Mouse (Mus musculus) T-helper 2 cell (primary cell): ENCODE measurements around the gene Evi5l.

Experiments used
- in situ Hi-C: fragments of 300-600 bp; cut with MboI, MseI; formaldehyde crosslinking; loops from one replicate; pipeline ENCODE4 v1.15.1; 2025; ENCODE audit warnings: high pct_unique_total_duplicates

Evi5l gene

DNA sequence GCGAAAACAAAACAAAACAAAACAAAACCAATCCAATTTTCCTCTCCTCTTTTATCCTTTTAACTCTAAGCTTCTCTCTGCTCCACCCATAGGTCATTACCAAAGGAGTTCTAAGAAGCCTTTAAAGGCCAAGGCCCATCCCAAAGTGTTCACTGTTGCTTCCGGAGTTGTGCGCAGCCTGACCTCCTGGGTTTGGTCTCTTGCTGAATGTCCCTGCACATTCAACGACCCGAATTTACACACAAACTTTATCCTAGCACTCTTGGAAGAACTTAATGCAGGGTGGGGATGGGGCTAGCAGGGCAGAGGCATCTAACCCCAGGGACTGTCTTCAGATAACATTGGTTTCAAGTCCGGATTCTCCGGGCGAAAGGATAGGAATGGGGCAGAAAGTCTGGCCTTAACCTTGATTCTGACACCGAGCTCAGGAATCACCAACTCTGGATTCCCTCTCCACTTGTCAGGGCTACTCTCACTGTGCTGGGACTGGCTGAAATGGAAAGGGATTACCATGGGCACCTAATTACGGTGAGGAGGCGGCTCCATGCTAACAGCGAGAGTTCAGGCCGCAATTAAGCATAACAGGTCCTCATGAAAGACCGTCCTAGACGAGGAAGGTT is 71.6 kb downstream of the Evi5l start:
- in situ Hi-C loops = no loop called here

DNA sequence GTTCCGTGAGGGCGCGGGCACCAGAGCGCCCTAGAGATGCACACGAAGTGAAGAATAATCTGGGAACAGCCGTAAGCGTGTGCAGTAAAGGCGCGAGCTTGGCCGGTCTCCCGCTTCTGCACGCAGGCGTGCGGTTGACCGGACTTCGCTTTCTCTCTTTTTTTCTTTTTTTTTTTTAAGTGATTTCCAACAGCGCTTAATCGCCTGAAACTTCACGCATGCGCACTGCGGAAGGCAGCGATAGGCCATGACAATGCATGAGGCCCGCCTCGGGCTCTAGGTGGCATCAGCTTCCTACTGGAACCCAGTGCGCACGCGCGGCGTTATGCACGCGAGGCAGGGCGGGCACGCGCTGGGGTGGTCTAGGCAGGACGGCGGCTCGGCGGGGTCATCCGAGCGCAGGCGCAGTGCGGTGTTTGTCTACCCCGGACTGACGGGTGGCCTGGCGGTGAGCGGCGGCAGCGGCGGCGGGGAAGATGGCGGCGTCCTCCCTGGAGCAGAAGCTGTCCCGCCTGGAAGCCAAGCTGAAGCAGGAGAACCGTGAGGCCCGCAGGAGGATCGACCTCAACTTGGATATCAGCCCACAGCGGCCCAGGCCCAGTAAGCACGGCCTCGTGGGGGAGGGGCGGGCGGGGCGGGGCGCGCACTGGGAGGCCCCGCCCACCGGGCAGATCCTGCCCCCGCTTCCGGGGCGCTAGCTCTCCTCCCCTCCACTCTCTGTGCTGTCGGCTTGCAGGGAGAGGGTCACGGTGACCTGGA is 72.2 kb downstream of the Evi5l start, which contains the start of the genes Map2k7 and Gm49320:
Map2k7 (plus strand) TSS at position 307 of the 759 bp plus-strand sequence.
Gm49320 (plus strand) TSS at position 432 of the 759 bp plus-strand sequence.
- in situ Hi-C loops = no loop called here

DNA sequence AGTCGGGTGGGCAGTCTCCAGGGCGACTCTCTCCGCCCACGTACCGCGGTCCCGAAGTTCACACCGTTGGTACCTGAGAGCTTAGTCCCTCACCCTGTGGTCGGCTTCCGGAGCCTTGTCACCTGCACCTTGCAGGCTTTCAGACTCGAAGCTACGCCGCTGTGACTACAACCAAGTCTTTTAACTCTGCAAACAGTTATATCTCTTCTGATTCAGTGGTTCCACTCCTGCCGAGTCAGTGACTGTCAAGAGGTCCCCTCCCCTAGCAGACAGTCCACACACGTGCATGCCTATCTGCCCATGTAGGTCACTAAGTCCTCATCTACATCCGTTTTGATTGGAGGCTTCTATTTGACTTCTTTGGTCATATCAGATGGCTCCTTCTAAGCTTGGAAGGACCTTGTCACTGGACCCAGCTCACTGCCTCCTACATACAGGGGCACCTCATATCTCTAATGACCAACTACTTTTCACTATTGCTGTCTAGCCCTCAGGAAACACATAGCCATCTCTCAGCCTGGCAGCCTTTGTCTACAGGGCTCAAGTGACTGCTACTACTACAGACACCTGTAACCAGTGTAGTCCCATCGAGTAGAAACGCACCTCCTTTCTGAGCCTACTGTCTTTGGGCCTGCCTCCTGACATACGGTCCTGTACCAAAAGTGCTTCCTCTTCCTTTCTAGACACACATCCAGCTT is 73.0 kb downstream of the Evi5l start:
- in situ Hi-C loops = no loop called here

DNA sequence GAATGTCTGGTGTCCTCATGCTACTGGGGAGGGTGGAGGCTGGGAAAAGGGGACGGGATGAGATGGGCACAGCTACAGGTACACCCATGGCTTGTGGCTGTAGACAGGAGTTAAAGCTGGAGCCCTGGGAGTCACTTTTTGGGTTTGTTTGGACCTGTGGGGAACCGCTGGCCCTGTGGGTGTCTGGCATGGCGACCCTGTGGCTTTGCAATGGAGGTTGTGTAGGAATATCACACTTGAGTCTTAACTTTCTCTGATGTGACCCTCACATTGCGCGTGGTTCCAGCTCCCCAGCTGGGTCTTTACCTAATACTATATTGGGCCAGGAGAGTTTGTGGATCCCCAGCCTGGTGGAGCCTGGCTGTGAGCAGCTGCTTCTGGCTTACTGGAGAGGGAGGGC is 78.7 kb downstream of the Evi5l start:
- in situ Hi-C loops = no loop called here

DNA sequence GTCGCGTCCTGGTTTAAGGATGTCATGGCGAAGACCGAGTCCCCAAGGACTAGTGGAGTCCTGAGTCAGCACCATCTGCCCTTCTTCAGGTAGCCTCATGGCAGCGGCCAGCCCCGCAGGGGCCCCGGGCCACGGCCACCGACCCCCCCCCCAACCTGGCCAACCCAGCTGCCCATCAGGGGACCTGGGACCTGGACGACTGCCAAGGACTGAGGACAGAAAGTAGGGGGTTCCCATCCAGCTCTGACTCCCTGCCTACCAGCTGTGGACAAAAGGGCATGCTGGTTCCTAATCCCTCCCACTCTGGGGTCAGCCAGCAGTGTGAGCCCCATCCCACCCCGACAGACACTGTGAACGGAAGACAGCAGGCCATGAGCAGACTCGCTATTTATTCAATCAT is 79.4 kb downstream of the Evi5l start:
- in situ Hi-C loops = no loop called here

DNA sequence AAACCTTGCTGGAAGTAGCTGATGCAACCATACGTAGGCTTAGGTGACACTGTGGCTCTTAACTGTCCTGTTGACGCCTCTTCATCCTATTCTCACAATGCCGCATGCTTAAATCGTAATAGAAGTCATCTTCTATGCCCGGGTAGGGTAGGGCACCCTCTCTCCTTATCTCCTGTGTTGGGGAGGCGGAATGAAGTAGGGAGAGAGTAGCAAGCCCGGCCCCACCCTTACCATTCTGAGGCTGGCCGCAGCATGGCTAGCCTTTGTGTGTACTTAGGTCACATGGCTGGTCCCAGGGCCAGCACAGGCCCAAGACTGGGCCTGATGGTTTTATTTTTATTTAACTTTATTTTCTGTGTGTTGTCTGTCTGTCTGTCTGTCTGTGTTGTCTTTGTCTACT is 80.9 kb downstream of the Evi5l start:
- in situ Hi-C loops = no loop called here

DNA sequence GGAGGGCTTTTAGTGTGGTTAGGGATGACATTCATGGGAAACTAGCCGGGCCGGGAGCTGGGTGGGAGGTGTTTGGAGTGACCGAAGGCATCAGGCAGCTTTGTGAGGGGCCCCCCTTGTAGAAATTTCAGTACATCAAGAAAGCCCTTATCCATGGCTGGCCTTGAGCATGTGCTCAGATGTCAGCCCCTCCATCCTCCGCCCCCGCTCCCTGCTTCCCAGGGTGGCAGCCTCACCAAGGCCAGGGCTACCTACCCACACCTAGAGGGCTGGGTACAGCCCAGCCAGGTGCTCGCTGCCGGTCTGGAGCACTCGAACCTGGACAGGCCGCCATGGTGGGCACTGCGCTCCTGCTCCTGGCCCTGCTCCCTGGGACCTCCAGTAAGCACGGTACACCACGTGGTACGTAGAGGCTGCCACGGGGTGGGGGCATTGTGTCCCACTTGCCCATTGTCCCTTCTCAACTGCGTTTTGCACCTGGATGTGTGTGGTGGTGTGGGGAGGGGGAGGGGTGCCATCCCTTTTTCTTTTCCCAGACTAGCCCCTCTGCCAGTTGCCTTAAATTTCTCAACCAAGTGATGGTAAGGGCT is 81.7 kb downstream of the Evi5l start, which contains the start of gene Tgfbr3l:
Tgfbr3l (plus strand) TSS at position 264 of the 590 bp plus-strand sequence.
- in situ Hi-C loops = no loop called here

DNA sequence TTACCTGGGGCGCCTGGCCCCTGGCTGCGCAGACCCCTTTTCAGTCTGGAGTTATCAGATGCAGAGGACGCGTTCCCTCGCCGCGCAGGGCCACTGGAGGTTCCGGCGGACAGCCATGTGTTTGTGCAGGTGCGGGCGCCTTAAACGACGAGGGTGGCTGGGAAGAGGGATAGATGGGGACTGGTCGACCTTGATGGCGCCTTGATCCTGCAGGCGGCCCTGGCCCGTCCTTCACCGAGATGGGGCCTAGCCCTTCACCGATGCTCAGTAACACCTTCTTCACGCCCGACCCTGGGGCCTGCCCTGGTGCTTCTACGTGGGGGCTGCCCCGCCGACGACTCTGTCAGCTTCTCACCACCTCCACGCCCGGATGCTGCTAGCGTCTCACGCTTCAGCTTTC is 82.8 kb downstream of the Evi5l start:
- in situ Hi-C loops = no loop called here

DNA sequence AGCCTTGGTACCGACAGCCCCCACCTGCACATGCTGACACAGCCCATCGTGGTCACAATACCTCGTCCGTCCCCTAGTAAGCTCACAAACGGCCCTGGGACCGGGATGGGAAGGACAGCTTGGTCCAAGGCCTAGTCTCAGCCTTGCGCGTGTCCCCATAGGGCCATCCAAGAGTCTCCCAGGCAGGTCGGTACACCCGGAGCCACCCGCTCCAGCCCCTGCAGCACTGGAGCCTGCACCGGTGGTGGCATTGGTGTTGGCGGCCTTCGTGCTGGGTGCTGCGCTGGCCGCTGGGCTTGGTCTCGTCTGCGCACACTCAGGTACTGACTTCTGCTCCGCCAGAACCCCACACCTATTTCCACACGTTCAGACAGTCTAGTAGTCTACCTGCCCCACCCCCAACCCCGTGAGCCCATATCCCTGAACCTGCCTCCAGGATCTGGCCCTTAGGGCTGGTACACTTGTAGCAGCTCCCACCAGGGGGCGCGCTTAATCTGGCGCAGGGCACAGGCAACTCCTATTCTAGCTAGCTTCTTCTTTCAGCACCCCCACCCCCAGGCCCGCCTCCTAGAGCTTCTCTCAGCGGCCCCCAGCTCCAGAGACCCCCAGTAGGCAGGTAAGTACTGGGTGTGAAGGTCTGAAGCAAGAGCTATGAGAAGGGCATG is 84.1 kb downstream of the Evi5l start:
- in situ Hi-C loops = loop anchor here (5.0 kb wide), 1 partner anchor 893 kb away; no protein-coding TSS in a partner anchor

DNA sequence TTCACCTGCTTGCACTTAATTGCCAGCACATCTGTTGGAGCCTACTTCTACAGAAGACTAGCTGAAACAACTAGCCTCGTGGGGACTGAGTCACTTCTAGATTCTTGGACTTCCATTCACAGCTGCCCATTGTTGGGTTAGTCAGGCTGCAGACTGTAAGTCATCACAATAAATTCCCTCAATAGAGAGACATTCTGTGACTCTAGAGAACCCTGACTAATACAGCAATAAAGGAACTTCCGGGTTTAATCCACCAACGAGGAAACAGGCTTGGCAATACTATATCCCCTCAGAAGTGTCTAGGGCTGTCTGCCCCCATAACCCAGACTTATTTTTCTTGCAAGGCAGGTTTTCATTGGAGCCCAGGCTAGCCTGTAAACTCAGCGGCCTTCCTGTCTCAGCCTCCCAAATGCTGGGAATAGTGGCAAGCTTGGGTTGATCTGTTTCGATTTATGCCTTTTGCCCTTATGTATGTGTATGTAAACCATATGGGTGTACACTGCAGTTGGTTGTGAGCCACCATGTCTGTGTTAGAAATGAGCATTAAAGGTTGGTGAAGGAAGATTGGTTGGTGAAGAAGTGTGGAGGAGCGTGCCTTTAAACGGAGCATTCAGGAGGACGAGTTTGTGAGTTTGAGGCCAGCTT is 85.9 kb downstream of the Evi5l start:
- in situ Hi-C loops = loop anchor here (5.0 kb wide), 1 partner anchor 895 kb away; no protein-coding TSS in a partner anchor

DNA sequence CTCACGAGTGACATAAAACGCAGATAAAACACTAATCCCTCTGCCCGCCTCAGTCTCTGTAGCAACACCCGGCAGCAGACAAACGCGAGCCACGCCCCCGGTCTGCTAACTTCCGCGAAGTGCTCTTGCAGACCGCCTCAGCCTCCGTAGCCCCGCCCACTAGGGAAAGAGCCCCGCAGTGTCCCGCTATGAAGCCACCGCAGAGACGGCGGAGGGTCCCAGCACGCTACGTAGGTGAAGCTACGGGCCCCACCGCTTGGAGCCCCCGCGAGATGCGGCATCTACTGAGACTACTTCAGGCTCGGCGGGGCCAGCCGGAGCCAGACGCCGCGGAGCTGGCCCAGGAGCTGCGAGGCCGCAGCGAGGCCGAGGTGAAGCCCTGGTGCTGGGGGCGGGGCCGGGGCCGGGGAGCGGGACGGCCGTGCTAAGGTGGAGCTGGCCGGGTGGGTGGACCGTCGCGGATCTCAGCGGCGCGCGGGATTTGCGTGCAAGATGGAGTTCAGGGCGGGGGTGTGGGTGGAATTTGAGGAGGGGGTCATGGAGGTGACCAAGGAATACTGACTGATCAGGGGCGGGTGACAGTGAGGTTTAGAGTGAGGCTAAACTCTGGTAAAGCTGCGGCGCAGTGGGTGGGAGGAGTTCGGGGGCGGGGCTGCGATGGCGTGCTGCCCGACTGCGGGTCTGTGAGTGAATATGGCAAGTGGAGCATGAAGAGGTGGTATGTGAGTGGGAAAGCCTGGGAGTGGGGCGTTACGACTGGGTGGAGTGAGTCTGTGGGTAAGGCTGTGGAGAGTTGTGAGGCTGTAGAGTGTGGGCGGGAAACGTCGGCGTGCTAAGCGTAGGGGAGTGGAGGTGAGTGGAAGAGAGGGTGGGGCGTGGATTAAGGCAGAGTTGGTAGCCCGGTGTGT is 86.8 kb downstream of the Evi5l start, which contains the start of gene Snapc2:
Snapc2 (plus strand) TSS at position 147 of the 908 bp plus-strand sequence.
- in situ Hi-C loops = loop anchor here (5.0 kb wide), 1 partner anchor 896 kb away; no protein-coding TSS in a partner anchor

DNA sequence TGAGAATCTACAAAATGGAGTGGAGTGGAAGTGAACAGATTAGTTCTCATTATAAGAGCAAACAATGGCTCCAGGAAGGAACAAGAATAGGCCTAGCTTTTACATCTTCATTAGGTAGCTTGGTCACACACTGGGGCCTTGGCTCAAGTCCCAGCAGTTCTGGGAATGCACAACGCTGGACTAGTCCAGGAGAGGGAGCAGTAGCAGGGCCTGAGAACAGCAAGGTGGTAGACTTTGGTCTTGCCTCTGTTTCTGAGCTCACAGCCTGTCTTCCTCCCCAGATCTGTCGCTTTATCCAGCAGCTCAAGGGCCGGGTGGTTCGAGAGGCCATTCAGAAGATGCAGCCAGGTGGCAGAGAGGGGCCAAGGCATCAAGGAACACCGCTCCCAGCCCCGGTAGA is 87.6 kb downstream of the Evi5l start:
- in situ Hi-C loops = loop anchor here (5.0 kb wide), 1 partner anchor 897 kb away; no protein-coding TSS in a partner anchor

DNA sequence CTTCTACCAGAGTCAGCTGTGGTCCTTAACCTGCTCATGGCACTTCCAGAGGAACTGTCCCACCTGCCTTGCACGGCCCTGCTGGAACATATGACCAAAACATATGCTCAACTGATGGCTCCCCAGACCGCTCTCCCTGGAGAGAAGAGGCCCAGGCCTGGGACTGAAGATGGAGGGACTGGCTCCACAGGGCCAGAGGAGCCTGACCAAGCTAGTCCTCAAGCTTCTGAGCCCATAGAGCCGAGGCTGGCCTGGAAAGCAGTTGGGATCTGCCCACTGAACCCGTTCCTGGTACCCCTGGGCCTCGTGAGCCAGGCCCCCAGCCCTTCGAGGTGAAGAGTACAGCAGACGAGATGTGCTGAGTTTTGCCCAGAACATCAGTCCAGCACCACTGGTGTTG is 89.1 kb downstream of the Evi5l start:
- in situ Hi-C loops = loop anchor here (5.0 kb wide), 1 partner anchor 67 kb away; no protein-coding TSS in a partner anchor

DNA sequence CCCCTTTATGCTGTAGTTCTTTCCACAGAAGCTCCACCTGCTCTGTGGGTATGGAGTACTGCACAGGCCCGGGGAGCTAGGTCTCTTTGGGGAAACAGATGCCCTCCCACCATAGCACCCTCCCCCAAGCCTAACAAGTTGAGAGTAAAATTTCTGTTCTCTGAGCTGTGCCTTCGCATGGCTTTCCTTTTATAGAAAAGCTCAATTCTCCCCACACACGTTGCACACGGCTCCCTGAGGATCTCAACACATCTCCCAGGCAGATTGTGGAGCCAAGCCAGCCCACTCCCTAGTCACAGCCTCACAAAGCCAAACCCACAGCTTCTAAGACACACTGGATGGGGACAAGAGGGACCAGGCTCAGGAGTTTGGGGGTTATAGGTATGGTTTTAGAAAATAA is 90.5 kb downstream of the Evi5l start:
- in situ Hi-C loops = loop anchor here (5.0 kb wide), 1 partner anchor 65 kb away; no protein-coding TSS in a partner anchor

DNA sequence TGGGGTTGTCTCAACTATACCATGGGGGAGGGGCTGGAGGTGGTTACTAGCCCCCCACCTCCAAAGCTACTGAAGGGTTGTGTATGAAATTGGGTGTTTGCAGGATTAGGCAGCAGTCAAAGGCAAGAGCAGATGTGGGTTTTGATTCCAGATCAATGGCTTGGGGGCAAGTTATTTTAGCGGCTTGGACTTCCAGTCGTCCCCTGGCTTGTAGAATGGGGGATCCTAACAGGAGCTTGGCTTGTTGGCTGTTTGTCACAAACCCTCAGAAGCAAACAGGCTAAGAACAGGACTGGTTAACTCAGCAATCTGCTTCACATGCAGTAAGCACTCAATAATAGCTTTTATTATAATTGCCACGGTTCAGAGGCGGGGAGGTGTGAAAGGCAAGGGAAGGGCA is 91.0 kb downstream of the Evi5l start:
- in situ Hi-C loops = loop anchor here (5.0 kb wide), 1 partner anchor 65 kb away; no protein-coding TSS in a partner anchor

DNA sequence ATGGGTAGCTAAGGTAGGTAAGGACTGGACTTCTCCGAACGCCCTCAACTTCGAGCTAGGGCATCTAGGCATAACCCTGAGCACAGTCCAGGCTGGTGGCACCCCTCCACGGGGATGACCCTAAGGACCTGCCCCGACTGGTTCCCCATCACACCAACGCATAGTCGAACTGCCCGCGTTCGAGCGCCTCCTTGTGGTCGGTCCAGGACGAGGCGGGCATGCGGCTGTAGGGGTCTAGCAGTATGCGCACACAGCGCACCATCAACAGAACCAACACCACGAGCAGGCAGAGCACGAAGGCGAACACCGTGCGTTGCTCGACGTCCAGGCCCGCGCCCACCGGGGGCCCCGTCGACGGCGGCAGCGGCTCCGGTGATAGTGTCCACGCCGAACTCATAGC is 91.9 kb downstream of the Evi5l start:
- in situ Hi-C loops = loop anchor here (5.0 kb wide), 1 partner anchor 64 kb away; no protein-coding TSS in a partner anchor

DNA sequence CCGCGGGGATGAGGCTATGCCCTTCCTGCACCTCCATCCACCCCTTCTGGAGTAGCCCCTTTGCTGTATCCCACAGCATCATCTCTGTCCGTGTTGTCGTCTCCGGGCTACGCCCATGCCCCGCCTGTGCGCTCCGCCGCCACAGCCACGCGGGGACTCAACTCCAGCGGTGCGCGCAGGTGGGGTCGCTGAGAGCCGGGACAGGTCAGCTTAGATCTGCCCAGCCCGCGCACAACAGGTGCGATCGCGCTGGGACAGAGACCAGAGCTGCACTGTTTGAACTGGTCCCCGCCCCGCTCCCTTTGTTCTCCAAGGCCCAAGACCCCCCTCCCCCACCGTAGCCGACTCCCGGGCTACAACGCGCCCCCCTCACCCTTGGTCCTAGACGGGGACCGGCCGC is 92.3 kb downstream of the Evi5l start:
- in situ Hi-C loops = loop anchor here (5.0 kb wide), 1 partner anchor 64 kb away; no protein-coding TSS in a partner anchor

DNA sequence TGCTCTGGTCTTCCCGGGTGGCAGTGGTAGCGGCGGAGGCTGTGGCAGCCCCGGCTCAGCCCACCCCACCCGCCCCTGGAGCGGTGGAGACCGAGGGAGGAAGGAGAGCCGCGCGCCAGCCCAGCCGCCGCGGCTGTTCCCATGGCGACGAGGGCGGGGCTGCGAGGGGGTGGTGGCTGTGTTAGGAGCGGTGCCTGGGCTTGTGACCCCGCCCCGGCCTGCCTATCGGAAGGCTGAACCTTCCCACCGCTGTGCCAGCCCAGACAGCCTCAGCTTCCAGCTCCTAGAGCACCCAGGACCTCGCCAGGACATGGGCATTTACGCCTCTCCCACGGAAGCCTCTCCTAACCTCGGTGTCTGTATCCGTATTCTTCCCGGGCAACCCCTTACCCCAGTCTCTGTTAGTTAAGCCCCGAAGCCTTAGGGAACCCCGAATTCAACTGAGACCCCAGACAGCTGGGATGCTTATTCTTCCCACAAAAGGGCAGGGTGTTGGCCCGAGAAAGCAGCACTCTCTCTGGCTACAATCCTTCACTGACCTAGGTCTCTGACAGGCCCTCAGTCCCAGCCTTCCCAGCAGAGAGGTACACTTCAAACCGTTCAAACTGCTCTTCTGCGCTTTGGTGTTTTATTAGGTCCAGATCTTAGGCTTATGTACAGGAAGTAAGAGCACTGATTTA is 92.9 kb downstream of the Evi5l start, which contains the start of gene Ctxn1:
Ctxn1 (minus strand) TSS at position 150 of the 680 bp plus-strand sequence.
- in situ Hi-C loops = loop anchor here (5.0 kb wide), 1 partner anchor 63 kb away; no protein-coding TSS in a partner anchor
